Mouse (Mus musculus) liver, embryonic 14.5 days (tissue): ENCODE data around the gene Pramef12. TPM values are rescaled to one million over a fixed set of nuclear protein-coding genes. Genes with fewer than 3 reads are reported as not detected.

Experiments
- ATAC-seq: fragments of 200-750 bp; cut with Nextera tagmentation; 2 replicates; pipeline ENCODE4 v1.8.0; 2017; ENCODE audit warnings: moderate number of reproducible peaks, mild to moderate bottlenecking, moderate library complexity; ENCODE audit not compliant: insufficient read depth
- DNase-seq, 3 experiments: peaks; one replicate each; pipeline ENCODE4 v3.0.0-alpha.2; 2012 to 2013; ENCODE audit warnings: low read depth in 3 of 3, low spot score in 3 of 3
- H3K27ac ChIP-seq: fragments of 300-500 bp; sonication (generic); 2 replicates; pipeline ENCODE4 v1.5.1; 2014; ENCODE audit warnings: moderate library complexity, mild to moderate bottlenecking, control low read depth, inconsistent platforms
- H3K27me3 ChIP-seq: fragments of 300-500 bp; sonication (generic); 2 replicates; pipeline ENCODE4 v1.6.1; 2014; ENCODE audit warnings: mild to moderate bottlenecking, low read length, moderate library complexity; ENCODE audit not compliant: control insufficient read depth, insufficient read depth
- H3K36me3 ChIP-seq: fragments of 300-500 bp; sonication (generic); replicated peaks from 2 replicates; pipeline ENCODE4 v1.6.1; 2014; ENCODE audit warnings: low read depth; ENCODE audit not compliant: control insufficient read depth, insufficient read depth
- H3K4me1 ChIP-seq, 2 experiments: fragments of 200-500 bp in 1 of 2; fragments of 300-500 bp in 1 of 2; sonication (generic) in 1 of 2; replicated peaks; 2 replicates each; pipeline ENCODE4 v1.6.1; 2012 to 2014; ENCODE audit warnings: antibody characterized with exemption in 1 of 2, inconsistent platforms in 1 of 2, low read length in 1 of 2; ENCODE audit not compliant: control insufficient read depth in 2 of 2, insufficient read depth in 2 of 2
- H3K4me2 ChIP-seq: fragments of 300-500 bp; sonication (generic); 2 replicates; pipeline ENCODE4 v1.6.1; 2014; ENCODE audit warnings: low read depth, mild to moderate bottlenecking, control low read depth, moderate library complexity
- H3K4me3 ChIP-seq, 2 experiments: fragments of 200-500 bp in 1 of 2; fragments of 300-500 bp in 1 of 2; sonication (generic) in 1 of 2; 2 replicates each; pipeline ENCODE4 v1.5.1; 2012 to 2014; ENCODE audit warnings: low read depth in 2 of 2, low read length in 2 of 2, mild to moderate bottlenecking in 2 of 2, control low read depth in 1 of 2, inconsistent platforms in 1 of 2, moderate library complexity in 1 of 2; ENCODE audit not compliant: insufficient read depth in 1 of 2
- H3K9ac ChIP-seq: fragments of 300-500 bp; sonication (generic); replicated peaks from 2 replicates; pipeline ENCODE4 v1.6.1; 2014; ENCODE audit warnings: mild to moderate bottlenecking, control low read depth, moderate library complexity
- H3K9me3 ChIP-seq: fragments of 300-500 bp; sonication (generic); 2 replicates; pipeline ENCODE4 v1.6.1; 2016; ENCODE audit warnings: low read length, mixed read lengths; ENCODE audit not compliant: control insufficient read depth
- CTCF ChIP-seq: IDR thresholded peaks from 2 replicates; pipeline ENCODE4 v1.5.1; 2016; ENCODE audit warnings: antibody characterized with exemption, low read depth, control low read depth
- EP300 ChIP-seq: IDR thresholded peaks from 2 replicates; pipeline ENCODE4 v1.6.1; 2016; ENCODE audit warnings: antibody characterized with exemption, low read depth
- WGBS: fragments of 180-500 bp; shearing (Covaris S2); extraction: QIAGEN DNeasy Blood & Tissue Kit; methylation state at CpG from one replicate; pipeline ENCODE4 v1.1.7; 2014; ENCODE audit not compliant: insufficient replicate concordance; 5-methylcytosine and 5-hydroxymethylcytosine counted together
- polyA plus RNA-seq, 2 experiments: library from polyadenylated mRNA; depleted of rRNA in 1 of 2; stranded (reverse) in 1 of 2; unstranded in 1 of 2; fragments of >200 nt; fragmentation: Nextera tagmentation in 1 of 2; extraction: Ambion mirVana in 1 of 2; gene quantifications; 2 replicates each; pipeline versions ENCODE4 v1.2.1 to v1.2.3; 2012 to 2014

The Pramef12 gene
- not detected in 2 replicates for polyA plus RNA-seq (2012; rRNA removed)
- not detected in 2 replicates for polyA plus RNA-seq (2014; fragmentation: Nextera tagmentation; extraction: Ambion mirVana)

DNA sequence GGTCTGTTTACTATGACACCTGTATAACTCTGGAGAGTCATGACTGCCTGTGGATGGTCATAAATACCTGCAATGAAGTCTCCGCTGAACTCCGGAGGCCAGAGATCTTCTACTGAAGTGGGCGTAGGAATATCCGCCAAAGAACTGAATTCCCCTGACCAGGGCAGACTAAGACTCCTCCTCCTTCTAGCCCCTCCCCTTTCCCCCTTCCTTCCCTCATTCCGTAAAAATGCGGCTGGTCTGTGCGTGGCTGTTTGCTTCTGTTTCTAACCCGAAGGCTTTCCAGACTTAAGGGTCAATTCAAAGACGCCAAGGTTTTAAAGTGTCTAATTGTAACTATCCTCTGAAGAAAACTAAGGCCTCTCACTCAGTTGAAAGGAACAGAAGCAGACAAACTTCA is at the start of gene Pramef12:
Gene Pramef12 (minus strand): TSS at position 175 of the 400 bp plus-strand sequence.
- Histone ChIP-seq H3K9me3 (no peaks in the 10 kb centered on the region), H3K4me2 (no peak within 1 kb of the TSS), H3K4me1 (no peaks in the 10 kb centered on the region), H3K4me3 (no peak within 1 kb of the TSS), H3K27ac (no peak within 1 kb of the TSS), H3K9ac (no peak within 1 kb of the TSS), H3K36me3 (no peaks in the 10 kb centered on the region), H3K27me3 (no peaks in the 10 kb centered on the region)
- no peak for DNase-seq
- no peak for ATAC-seq
- whole genome bisulfite sequencing: 56% methylated on average over 9 of the region's 9 CpGs
- TF ChIP-seq CTCF (no peak), EP300 (no peak)

DNA sequence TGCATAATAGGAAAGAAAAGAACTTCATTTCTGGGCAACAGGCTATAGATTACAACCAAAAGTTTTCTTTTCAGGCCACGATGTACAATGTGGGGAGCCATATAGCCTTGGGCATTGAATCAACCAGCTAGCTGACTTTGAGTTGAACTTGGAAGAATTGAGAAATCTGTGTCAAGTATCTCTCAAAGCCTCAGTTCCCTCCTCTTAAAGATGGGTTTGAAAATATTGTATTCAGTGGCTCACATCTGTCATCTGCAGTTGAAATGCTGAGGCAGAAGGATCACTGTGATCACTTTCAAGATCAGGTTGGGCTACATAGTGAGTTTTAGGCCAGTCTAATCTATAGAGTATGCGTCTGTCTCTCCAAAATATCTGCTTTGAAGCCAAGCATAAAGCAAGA is 45.0 kb upstream of the Pramef12 start, which contains the start of gene Gm9944:
Gene Gm9944 (minus strand): TSS at position 101 of the 400 bp plus-strand sequence.
- Histone ChIP-seq H3K27me3 (no peaks in the 10 kb centered on the region), H3K27ac (no peak within 1 kb of the TSS), H3K36me3 (no peaks in the 10 kb centered on the region), H3K9me3 (no peaks in the 10 kb centered on the region), H3K4me3 (no peak within 1 kb of the TSS), H3K4me2 (no peak within 1 kb of the TSS), H3K4me1 (no peaks in the 10 kb centered on the region), H3K9ac (no peak within 1 kb of the TSS)
- ATAC-seq (no peak), DNase-seq (no peak)
- 45% methylated on average over 2 of the region's 2 CpGs for WGBS
- TF ChIP-seq EP300: no peak
- TF ChIP-seq CTCF: no peak

DNA sequence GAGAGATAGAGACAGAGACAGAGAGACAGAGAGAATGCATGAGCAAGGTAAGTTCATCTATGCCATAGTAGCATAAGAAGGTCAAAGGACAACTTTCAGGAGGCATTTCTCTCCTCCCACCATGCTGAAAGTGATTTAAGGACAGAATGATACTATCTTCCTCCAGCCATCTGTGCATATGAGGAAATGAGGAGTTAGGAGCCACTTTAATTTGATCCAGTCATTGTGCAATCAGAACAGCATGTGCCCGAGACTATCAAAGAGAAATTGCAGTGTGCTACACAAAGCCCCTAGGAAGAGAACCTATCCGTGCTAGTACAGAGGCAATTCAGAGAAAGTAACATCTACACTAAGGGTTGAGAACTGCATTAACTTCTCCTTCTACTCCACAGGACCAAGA is 40.3 kb upstream of the Pramef12 start:
- H3K27ac ChIP-seq: no peak overlapping the region
- TF ChIP-seq CTCF (no peak), EP300 (no peak)
- DNase-seq (no peak), ATAC-seq (no peak)
- WGBS: 39% methylated on average over 2 of the region's 2 CpGs
- H3K27me3 ChIP-seq: no peaks in the 10 kb centered on the region
- no peaks in the 10 kb centered on the region for H3K4me1 ChIP-seq
- no peaks in the 10 kb centered on the region for H3K36me3 ChIP-seq
- no peak overlapping the region for H3K4me3 ChIP-seq
- H3K9me3 ChIP-seq: no peaks in the 10 kb centered on the region
- no peak overlapping the region for H3K4me2 ChIP-seq
- H3K9ac ChIP-seq: no peak overlapping the region

DNA sequence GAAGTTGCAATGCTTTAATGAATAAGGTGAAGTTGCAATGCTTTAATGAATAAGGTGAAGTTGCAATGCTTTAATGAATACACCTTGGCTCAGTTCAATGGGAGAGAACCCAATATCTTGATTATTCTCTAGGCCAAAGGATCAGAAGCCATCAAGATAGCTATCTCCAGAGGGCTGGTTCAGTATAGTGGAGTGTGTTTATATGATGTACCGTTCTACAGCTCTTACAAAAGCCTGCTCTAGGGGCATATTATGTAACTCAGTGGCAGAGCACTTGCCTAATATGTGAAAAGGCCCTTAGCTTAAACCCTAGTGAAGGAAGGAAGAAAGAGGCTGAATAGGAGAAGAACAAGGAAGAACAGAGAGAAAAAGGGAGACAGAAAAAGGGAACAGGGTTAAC is 33.3 kb upstream of the Pramef12 start:
- DNase-seq (no peak), ATAC-seq (no peak)
- no peak overlapping the region for H3K4me2 ChIP-seq
- H3K27ac ChIP-seq: no peak overlapping the region
- no peak overlapping the region for H3K9ac ChIP-seq
- no peak overlapping the region for H3K4me3 ChIP-seq
- H3K4me1 ChIP-seq: no peaks in the 10 kb centered on the region
- no peaks in the 10 kb centered on the region for H3K36me3 ChIP-seq
- WGBS: 44% methylated on average over 1 of the region's 1 CpGs
- no peaks in the 10 kb centered on the region for H3K27me3 ChIP-seq
- no peak for TF ChIP-seq EP300
- no peak for TF ChIP-seq CTCF
- H3K9me3 ChIP-seq: no peaks in the 10 kb centered on the region

DNA sequence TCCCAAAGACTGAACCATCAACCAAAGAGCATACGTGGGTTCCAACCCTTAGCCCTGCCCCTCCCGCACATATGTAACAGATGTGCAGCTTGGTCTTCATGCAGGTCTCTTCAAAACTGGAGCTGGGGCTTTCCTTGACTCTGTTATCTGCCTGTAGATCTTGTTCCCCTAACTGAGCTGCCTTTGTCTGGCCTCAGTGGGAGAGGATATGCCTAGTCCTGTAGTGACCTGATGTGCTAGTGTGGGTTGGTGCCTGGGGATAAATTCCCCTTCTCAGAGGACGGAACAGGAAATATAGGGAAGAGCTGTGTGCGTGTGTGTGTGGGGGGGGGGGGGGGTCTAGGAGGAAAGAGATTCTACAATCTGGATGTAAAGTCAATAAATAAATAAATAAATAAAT is 32.8 kb upstream of the Pramef12 start:
- H3K9ac ChIP-seq: no peak overlapping the region
- DNase-seq (no peak), ATAC-seq (no peak)
- no peaks in the 10 kb centered on the region for H3K4me1 ChIP-seq
- H3K4me2 ChIP-seq: no peak overlapping the region
- WGBS: 61% methylated on average over 4 of the region's 4 CpGs
- H3K9me3 ChIP-seq: no peaks in the 10 kb centered on the region
- H3K4me3 ChIP-seq: no peak overlapping the region
- no peaks in the 10 kb centered on the region for H3K36me3 ChIP-seq
- TF ChIP-seq EP300 (no peak), CTCF (no peak)
- H3K27ac ChIP-seq: no peak overlapping the region
- H3K27me3 ChIP-seq: no peaks in the 10 kb centered on the region

DNA sequence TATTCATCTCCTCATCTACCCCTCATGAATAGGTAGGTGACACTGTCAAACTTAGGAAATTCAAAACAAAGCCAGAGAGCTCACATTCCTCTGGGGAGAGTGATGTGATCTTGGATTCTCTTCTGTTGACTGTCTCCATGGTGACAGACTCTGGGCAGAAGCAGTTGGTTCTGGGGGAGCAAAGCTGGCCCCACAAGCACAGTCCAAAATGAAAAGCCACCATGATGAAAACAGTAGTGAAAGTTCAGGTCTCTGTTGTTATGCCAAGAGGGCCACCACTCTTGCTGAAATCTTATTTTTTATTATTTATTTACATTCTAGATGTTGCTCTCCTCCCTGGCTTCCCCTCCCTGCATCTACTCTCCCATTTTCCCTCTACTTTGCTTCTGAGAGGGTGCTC is 30.4 kb upstream of the Pramef12 start, which contains the start of gene 1700012P22Rik:
Gene 1700012P22Rik (minus strand): TSS at position 101 of the 400 bp plus-strand sequence.
- DNase-seq (no peak), ATAC-seq (no peak)
- Histone ChIP-seq H3K9ac (no peak within 1 kb of the TSS), H3K4me1 (no peaks in the 10 kb centered on the region), H3K4me2 (no peak within 1 kb of the TSS), H3K9me3 (no peaks in the 10 kb centered on the region), H3K27me3 (no peaks in the 10 kb centered on the region), H3K27ac (no peak within 1 kb of the TSS), H3K4me3 (no peak within 1 kb of the TSS), H3K36me3 (no peaks in the 10 kb centered on the region)
- TF ChIP-seq CTCF (no peak), EP300 (no peak)
